Mouse (Mus musculus): ENCODE measurements around the gene Zg16.
A peak's percentile ranks its signal among the peaks of the same experiment; 100 is the strongest.
"Not testable (repeated sequence)": the region's sequence is repeated elsewhere in the genome, so short reads cannot be mapped to it uniquely, and the experiment has no call there.

Gene Zg16

DNA sequence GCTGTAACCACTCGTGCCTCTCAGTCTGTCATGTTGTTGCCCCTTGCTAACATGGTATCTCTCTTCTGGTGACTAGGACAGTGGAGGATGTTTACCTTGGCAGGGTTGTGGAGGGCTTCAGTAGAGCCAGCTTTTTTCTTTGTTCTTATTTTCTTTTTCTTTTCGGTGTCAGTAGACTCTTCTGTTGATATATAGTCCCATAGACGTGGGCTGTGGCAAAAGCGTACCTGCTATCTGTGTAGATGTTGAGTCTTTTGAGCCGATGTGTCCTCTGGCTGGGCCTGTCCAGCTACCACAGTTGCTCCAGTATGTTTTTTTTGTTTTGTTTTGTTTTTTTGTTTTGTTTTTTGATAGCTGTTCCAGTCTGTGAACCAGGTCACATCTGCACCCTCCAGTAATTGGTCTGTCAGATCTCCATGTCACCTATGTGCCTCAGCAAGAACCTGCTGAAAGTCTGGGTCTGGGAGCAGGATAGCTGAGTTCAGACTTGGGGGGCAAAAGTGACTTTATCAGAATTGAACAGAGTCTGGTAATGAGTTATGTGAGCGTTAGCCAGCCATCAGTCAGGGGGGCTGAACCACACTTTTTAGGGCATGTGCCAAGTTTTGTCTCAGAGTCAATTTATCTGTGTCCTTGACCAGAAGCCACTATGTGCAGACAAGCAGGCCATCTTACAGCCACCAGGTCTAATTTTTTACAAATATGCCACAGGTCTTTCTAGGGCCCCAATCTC is at the start of gene Zg16:
Gene Zg16 (minus strand): TSS at position 51 of the 733 bp plus-strand sequence.
- DNase-seq (ENCODE audit: low spot score in 2 of 2), result not testable (repeated sequence)

DNA sequence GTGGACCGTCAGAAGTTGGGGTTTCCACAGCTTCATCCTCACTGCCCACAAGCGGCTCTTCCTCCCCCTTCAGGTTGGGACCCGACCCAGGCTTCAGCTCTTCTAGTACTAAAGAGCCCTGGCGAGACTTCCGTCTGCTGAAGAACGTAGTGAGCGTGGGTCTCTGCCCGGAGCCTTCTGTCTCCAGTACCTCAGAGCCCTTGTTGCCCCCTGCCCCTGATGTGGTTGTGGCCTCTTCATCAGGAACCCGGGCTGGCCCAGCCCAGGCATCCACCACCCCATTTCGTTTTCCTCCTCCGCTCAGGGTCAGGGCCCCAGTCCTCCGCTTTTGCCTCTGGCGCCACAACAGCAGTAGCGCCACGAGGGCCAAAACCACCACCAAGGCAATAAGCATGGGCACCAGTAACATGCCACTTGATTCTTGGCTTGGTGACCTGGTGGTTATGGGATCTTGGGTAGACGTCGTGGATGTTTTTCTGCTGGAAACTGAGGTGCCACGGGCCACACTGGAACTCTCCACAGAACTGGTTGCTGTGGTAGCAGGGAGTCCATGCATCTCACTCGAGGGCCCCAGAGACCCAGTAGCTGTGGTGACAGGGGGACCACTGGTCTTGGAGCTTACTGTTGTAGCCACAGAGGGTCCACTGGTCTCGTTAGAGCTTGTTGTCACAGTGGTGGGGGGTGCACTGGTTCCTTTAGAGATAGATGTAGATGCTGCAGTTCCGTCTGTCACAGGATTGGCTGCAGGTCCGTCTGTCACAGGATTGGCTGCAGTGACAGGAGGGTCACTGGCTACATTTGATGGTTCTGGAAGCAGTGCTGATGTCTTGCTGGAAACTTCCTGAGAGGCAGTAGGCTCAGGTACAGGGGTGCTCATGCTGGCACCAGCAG is 49.3 kb upstream of the Zg16 start:
- no peak for DNase-seq (ENCODE audit: low spot score in 2 of 2)

DNA sequence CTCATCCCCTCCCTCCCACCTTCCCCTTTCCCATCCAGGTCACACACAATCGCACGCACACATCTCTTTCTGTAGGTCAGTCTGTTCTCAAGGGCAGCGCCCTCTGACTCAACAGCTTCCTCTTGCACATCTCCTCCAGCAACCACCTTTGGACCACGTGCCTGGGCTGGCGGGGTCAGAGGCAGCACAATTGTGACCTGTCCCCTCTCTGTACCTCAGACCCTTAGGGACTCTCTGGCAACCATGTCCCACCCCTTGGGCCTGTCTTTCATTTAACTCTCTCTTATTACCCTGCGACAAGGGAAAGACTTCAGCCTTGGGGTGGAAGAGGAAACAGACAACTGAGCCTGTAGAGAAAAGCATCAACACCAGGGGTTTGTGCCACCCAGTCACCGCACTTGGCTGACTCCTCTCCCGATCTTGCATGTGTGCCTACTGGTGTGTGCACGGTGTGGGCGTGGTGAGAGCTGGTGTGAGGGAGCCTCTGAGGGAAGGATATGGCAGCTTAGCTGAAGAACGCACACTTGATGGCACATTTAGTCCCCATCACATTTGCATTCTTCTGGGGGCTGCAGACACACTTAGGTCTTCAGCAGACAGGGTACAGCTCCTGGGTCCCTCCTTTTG is 47.8 kb upstream of the Zg16 start:
- no peak for DNase-seq (ENCODE audit: low spot score in 2 of 2)

DNA sequence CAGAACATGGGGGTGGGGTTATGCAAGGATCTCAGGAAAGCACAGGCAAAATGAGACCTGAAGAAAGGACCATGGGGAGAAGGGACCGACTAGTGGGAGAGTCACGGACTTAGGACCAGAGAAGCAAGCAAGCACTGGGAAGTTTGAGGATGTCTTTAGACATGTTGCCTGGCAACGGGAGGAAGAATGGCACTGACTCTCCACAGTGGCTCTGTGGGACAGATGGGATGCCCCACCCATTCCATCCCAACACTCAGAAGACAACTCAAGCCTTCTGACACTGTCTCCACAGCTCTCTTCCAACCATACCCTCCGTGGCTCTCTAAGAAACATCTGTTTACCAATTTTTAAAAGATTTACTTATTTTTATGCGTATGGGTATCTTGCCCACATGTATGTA is 46.0 kb upstream of the Zg16 start:
- DNase-seq (ENCODE audit: low spot score in 2 of 2), result no peak

DNA sequence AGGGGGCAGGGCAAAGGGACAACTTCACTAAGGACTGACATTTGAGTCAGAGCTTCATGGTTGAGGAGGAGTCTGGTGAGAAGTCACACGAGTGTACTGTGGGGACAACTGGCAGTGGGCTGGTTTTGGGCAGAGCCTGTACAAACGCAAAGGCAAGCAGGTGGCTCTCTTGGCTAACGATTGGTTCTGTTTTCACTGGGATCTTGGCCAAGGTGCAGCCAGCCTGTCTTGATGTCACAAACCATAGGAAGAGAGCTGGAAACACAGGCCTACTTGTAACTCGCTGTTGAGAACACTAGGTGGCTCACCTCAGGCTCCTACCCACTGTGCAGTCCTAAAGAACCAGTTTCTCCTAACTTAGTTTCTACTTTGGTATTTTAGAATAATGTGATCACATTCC is 42.5 kb upstream of the Zg16 start:
- no peak for DNase-seq (ENCODE audit: low spot score in 2 of 2)

DNA sequence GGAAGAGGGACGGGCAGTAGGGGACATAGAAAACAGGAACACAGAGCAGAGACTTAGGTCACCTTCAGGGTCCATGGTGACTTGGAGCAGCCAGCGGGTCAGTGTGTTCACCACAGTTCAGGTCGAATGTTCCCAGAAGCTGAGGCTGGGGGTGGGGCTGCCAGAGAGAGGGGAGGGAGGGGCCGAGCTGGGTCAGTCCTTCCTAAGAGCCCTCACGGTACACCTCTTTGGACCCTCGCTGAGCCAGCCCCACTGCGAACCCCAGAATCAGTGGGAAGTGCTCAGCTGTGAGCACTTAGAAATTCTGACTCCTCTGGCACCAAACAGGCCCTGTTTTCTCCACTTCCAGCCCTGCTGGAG is 34.8 kb upstream of the Zg16 start, which contains the start of gene Qprt:
Gene Qprt (minus strand): TSS at position 316 of the 360 bp plus-strand sequence.
- no peak for DNase-seq (ENCODE audit: low spot score in 2 of 2)

DNA sequence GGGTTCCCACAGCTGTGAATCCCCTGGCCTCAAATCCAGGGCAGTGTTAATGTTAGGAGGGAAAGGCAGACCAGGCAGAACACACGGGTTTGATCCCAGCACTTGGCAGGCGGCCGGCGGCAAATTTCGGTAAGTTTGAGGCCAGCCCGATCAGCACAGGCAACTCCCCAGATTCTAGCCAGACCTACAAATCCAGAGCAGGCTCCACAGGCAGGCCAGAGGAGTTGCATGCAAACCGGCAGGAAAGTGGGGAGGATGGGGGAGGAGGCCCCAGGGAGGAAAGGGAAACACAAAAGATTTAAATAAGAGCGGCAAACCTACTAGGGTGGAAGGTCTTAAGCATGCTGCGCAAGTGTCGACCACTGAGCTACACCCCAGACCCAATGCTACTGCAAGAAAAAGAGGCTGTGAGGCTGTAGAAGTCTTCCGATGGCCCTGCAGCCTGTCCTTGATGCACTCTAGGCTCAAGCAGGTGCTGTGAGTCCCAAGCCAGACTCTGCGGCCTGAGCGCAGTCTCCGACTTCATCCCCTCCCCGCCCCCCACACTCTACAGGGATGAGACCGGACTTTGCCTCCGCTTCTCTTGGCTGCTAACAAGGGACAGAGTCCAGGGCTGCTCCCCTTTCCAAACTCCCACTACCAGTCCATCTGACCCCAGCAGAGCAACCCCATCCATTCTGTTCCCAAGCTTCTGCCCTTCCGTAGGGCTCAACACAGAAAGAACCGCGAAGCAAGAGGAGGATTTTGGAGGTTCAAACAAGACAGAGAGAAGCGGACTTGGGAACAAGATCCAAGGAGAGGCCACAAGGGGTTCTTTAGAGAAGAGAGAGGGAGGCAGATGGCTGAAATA is 34.2 kb upstream of the Zg16 start:
- no peak for DNase-seq (ENCODE audit: low spot score in 2 of 2)

DNA sequence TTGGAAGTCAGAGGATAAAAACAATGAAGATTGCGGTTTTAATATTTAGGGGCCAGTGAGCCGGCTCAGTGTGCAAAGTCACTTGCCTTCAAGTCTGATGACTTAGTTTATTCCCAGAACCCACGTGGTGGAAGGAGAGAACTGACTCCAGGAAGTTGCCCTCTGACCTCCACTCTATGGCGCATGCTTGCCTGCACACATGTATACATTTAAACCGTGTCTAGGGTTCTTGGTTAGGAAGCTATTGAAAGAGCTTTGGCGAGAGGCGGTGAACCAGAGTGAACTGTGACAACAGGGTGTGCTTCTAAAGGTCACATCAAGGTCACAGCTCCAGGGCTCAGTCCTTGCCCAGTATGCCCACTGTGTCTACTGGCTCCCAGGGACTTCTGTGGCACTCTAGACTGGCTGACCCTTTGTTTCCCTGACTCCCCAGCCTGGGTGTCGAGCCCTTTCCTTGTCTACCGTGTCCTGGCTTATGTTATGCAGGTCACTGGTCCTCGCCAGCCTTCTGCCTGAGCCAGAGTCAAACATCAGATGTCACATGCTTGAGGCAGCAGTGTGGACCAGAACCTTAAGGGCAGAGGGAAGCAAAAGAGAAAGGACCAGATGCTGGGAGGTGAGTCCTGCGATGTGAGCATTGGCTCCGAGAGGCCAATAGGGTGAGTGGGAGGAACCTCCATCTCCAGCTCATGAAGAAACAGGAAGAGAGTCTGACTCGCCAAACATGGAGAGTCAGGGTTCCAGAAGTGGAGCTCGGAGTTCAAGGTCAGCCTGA is 31.7 kb upstream of the Zg16 start:
- no peak for DNase-seq (ENCODE audit: low spot score in 2 of 2)

DNA sequence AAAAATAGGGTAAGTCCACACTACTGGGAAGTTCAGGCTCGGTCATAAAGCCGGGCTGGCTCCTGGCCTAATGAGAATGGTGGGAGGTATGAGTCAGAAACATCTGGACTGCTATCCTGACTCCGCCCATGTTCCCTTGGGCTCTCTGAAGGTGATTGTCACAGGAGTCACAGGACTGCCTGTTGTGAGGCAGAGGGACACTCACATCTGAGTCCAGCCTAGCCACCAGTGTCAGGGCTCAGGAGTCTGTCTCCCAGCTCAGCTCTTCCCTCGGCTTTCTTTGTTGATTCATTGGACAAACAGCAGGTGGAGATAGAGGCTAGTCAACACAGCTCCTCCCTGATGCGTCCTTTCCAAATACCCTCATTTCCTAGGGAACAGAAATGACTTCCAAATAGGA is 30.8 kb upstream of the Zg16 start:
- peak; percentile 23 to 29 for DNase-seq (ENCODE audit: low spot score in 2 of 2)

DNA sequence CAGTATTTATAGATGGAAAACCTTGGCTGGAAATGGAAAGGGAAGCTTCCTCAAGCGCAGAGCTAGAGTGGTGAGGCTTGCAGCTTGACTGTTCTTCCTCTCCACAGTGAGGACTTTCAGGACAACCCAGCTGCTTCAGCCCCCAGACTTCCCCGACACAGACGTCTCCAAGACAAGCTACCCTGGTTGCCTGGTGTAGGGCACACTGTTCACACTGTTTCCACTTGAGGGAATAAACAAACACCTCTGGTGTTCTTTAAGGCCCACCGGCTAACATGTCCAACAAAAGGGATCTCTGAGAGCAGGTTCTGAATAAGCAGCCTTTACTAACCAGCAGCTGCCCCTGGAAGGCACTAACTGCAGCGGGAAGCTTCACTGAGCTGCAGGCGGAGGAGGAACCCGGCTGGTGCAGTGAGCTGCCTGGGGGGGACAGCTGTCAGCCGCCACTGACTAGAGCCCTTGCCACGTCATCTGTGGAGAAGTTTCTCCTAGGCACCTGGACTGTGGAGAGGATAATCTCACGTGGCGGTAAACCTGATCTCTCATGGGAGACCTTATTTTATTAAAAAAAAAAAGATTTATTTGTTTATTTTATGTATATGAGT is 29.3 kb upstream of the Zg16 start:
- DNase-seq (ENCODE audit: low spot score in 2 of 2), result no peak

DNA sequence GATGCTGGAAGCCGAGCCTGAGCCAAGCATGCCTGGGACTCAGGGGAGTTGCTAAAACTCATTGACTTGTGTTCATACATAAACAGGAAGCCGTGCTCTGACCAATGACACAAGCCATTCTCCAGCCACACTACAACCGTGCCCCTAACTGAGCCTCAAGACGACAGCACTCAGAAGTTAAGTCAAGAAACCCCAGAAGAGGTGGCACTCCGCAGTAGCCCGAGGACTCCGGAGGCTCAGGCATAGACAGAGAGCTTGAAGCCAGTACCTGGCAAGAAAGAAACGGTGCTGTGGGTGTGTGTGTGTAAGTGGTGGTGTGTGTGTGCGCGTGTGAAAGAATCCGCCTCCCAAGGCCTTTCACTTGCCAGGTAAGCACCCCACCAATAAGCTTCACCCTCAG is 27.8 kb upstream of the Zg16 start:
- DNase-seq (ENCODE audit: low spot score in 2 of 2), result no peak

DNA sequence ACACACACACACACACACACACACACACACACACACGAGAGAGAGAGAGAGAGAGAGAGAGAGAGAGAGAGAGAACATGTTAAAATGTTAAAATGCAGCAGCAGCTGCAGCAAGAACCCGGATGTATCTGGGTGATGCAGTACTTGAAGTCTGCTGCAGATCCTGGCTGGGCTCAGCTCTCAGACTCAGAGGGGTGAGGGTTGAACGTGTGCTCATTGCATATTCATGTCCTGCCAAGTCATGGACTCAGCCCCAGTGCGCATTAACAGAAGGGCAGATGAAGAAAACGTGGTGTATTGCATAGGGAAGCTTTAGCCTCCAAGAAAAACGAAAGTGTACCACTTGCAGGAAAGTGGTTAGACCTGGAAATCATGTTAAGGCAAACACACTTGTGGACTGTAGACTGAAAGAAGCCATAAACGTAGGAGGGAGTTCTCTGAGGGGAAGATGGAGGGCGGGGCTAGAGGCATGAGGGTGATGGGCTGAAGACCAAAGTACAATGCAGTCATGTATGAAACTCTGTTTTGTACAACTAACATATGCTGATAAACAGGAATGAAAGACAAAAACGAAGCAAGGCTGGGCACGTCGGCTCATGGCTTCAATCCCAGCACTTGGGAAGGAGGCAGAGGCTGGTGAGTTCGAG is 26.6 kb upstream of the Zg16 start:
- DNase-seq (ENCODE audit: low spot score in 2 of 2), result no peak

DNA sequence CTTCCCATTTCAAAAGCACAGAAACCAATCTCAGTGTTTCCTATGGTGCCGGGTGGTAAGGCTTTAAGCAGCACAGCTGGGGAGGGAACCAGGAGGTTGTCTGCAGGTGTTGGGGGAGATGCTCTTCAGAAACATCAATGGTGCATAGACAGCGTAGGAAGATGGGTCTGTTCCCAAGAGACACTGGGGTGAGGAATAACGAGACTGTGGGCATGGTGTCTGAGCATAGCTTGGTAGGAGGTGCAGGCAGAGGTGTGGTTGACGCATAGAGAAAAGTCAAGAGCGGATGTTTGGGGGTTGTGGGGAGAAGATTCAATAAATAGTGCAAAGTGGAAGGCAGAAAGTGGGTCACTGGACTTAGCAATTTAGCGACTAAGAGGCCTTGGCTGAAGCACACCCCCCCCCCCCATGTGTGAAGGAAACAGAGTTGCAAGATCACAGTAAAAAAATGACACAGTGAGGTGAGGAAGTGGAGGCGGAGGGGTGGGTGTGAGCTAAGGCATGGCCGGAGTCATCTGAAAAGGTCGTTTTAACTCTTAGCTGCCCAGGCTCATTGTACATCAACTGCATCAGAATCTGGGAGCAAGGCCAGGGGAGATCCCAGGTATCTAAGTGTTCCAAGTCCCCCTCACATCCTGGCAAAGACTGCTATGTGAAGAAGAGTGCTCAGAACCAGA is 25.9 kb upstream of the Zg16 start:
- DNase-seq (ENCODE audit: low spot score in 2 of 2), result no peak

DNA sequence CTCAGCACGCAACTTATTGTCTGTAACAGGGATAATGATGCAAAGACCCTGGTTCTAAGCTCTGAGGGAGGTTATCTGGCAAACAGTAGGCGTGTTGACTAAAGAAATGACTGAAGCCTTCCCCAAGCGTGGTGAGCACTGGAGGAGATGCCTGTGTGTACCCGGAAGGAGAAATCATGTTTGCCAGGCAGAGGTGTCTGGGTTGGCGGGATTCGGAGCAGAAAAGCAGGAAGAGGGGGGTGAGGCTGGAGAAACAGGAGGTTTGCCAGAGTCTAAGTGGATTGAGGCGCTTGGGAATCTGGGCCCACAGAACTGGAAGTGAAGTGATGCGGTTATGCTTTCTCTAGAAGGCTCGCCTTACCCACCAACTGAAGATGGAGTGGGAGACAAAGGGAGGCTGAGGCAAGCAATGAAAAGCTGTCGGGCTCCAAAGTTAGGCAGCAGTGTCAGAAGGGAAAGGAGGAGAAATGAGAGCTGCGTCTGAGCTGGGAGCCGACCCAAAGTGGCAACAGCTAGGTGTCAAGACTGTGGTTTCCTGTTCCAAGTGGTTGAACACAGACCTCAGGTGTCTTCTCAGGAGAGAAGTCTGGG is 25.2 kb upstream of the Zg16 start:
- no peak for DNase-seq (ENCODE audit: low spot score in 2 of 2)

DNA sequence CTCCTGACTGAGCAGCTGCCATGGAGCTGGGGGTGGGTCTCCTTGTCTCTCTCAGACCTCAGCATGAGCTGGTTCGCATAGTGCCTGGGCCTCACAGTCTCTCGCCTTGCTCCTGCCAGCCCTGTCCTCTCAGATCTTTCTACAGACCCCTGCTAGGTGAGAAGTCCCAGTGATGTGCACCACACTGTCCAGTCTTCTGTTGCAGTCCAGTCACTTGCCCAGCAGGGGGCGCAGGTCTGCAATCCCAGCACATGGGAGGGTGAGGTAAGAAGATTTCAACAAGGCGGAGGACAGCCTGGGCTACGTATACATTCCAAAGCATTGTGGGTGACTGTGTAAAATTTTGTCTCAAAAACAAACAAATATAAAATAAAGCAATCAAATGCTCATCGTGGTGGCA is 24.3 kb upstream of the Zg16 start:
- DNase-seq (ENCODE audit: low spot score in 2 of 2), result no peak

DNA sequence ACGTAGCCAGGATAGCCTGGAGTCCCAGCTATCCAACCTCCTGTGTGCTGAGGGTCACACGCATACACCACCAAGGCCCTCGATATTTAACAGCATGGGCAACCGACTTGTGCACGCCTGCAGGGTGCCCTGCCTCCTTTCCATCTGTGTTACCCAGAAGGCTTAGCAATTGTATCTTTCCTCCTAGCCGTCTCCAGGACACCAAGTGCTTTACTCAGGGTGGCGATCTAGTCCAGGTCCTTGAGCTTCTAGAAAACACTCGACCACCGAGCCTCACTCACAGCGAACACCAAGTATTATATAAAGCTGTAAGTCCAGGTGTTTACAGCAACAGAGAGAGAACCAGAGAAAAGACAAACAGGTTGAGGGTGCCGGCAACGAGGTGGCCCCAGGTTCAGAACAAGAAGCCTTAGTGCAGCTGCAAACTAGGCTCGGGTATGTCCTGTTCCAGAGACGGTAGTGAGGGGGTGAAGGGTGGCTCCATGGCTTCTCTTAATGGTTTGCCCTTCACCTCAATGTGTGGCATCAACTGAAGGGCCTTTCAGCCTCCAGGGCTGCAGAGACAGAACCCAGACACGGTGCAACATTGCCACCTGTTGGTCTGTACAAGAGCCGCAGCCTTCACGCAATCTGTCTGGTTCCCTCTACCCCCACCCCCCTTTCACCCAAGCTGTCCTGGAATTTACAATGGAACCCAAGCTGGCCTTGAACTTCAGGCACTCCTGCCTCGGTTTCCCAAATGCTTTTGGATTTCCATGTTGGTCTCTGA is 23.3 kb upstream of the Zg16 start:
- DNase-seq (ENCODE audit: low spot score in 2 of 2), result peak; percentile 54 to 60

DNA sequence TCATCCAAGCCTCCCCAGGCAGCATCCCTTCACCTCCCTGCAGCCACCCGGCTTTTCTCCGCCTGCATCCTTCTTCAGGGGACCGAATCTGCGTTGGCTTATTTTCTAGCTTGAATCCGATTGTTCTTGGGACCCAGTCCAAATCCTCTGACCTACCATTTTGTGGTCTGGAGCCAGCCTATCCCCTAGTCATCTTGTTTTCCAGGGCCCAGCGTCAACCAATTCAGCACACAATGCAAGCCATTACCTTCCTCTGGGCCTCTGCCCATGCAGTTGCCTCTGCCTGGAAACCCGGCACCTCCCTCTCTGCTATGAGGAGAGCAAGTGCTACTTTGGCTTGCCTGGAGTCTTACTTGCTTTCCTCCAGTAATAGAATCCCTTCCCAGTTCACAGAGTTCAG is 18.4 kb upstream of the Zg16 start:
- no peak for DNase-seq (ENCODE audit: low spot score in 2 of 2)

All from heart, adult 9 months (tissue).